Mouse (Mus musculus) heart, adult 9 months (tissue): Measurements from ENCODE around the gene Lpxn.
A peak's percentile ranks its signal among the peaks of the same experiment; 100 is the strongest.

Source experiments
- DNase-seq, 2 experiments: peaks; one replicate each; pipeline ENCODE4 v3.0.0; 2022; ENCODE audit warnings: low spot score in 2 of 2

Gene Lpxn

GRCm38 (mm10) chr19:12795511-12796327 lies at the start of gene Lpxn, which contains the start of gene Zfp91:
Gene Lpxn, plus strand, starts transcription at chr19:12796193.
Gene Zfp91, minus strand, starts transcription at chr19:12796126.
- DNase-seq, result peak; percentile 97 to 98

- DNase-seq, result no peak
Measured at GRCm38 (mm10) chr19:12756286-12756685, 39.7 kb upstream of the Lpxn start.

- DNase-seq, result no peak
Measured at GRCm38 (mm10) chr19:12758936-12759478, 37.0 kb upstream of the Lpxn start.

- peak in 1 of 2 experiments; percentile 18 for DNase-seq
Measured at GRCm38 (mm10) chr19:12759656-12760055, 36.3 kb upstream of the Lpxn start.

GRCm38 (mm10) chr19:12762212-12763130 lies 33.5 kb upstream of the Lpxn start:
- DNase-seq, result no peak

- no peak for DNase-seq
Measured at GRCm38 (mm10) chr19:12765308-12765707, 30.7 kb upstream of the Lpxn start, which contains the start of gene Cntf. Gene Cntf, minus strand, starts transcription at chr19:12765632.

- peak; percentile 34 to 52 for DNase-seq
Measured at GRCm38 (mm10) chr19:12770888-12771287, 25.1 kb upstream of the Lpxn start.

GRCm38 (mm10) chr19:12780437-12780836 lies 15.6 kb upstream of the Lpxn start:
- DNase-seq, result no peak

- no peak for DNase-seq
Measured at GRCm38 (mm10) chr19:12786803-12787395, 9.1 kb upstream of the Lpxn start.

GRCm38 (mm10) chr19:12787721-12788120 lies 8.3 kb upstream of the Lpxn start:
- no peak for DNase-seq

GRCm38 (mm10) chr19:12792374-12792773 lies 3.6 kb upstream of the Lpxn start:
- DNase-seq, result no peak

- peak; percentile 92 to 94 for DNase-seq
Measured at GRCm38 (mm10) chr19:12794056-12795044, 1.6 kb upstream of the Lpxn start.

GRCm38 (mm10) chr19:12795110-12795509 lies 883 bp upstream of the Lpxn start:
- no peak for DNase-seq

- peak in 1 of 2 experiments; percentile 62 for DNase-seq
Measured at GRCm38 (mm10) chr19:12796328-12796931, 437 bp downstream of the Lpxn start.

GRCm38 (mm10) chr19:12797071-12797470 lies 1.1 kb downstream of the Lpxn start:
- DNase-seq, result peak in 1 of 2 experiments; percentile 27

GRCm38 (mm10) chr19:12798404-12798803 lies 2.4 kb downstream of the Lpxn start:
- DNase-seq, result no peak

- DNase-seq, result no peak
Measured at GRCm38 (mm10) chr19:12799081-12799480, 3.1 kb downstream of the Lpxn start.

- DNase-seq, result no peak
Measured at GRCm38 (mm10) chr19:12800621-12801020, 4.6 kb downstream of the Lpxn start.

- DNase-seq, result no peak
Measured at GRCm38 (mm10) chr19:12801046-12801445, 5.1 kb downstream of the Lpxn start.

GRCm38 (mm10) chr19:12802830-12803229 lies 6.8 kb downstream of the Lpxn start:
- no peak for DNase-seq
